Comparison of ENCODE assay signal across 13 mouse cellular contexts in the genomic region with DNA sequence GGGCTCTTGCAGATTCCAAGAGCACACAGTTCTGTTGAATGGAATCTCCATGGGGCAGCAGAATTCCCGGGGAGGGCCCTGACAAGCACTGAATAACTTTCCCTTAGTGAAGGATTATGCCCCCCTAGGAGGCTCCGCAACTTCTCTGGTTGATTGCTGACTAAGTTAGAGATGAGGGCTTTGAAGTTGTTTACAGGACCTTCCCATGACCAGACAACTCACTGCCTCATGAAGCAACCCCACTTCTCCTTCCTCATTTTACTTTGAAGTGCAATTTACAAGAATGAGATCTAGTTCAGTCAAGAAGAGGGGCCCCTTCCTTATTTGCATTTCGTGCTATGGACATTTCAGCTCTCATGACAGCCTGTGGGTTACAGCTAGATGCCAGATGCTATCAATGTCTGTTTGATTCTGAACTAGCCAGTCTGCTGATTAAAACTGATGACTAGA. TPM values are rescaled to one million over a fixed set of nuclear protein-coding genes. Genes with fewer than 3 reads are reported as not detected.
DNase-seq lines count a peak whose midpoint lies in the region; ATAC-seq and TF ChIP-seq lines count a peak whose summit lies in the region.
"Had no signal": no experiment of that assay in that cellular context is flagged by ENCODE, and none has a peak within 500 bp of the region (broad histone marks: within the 10 kb centered on the region; RNA-seq: fewer than 3 reads in every experiment).

No protein-coding gene starts in this region.

- H3K4me3 ChIP-seq in liver, adult 2 months (ENCODE audit: insufficient read depth, low read depth, low read length) = no peak overlapping the region
- H3K4me3 ChIP-seq in liver, embryonic 12.5 days = no peak overlapping the region
- no peak overlapping the region for H3K4me3 ChIP-seq in brown adipose tissue, adult 24 weeks (ENCODE audit: insufficient read depth, low read depth, low read length)
- H3K4me3 ChIP-seq in macrophage (ENCODE audit: inconsistent target) = no peak overlapping the region
- no peak overlapping the region for H3K4me3 ChIP-seq in kidney, embryonic 16.5 days (ENCODE audit: low read length)
- H3K4me3 ChIP-seq: embryonic facial prominence, embryonic 10.5 days; heart, embryonic 15.5 days; liver, embryonic 13.5 days; neural tube, embryonic 12.5 days had no signal

- H3K27ac ChIP-seq in liver, adult 2 months (replicated peaks; ENCODE audit: insufficient read depth, low read depth, low read length) = no peak overlapping the region
- H3K27ac ChIP-seq in liver, embryonic 12.5 days = no peak overlapping the region
- H3K27ac ChIP-seq in brown adipose tissue, adult 24 weeks (replicated peaks; ENCODE audit: low read depth, low read length) = peak overlapping the region; percentile 53
- peak overlapping the region; percentile 79 for H3K27ac ChIP-seq in macrophage
- H3K27ac ChIP-seq in kidney, embryonic 16.5 days (ENCODE audit: low read length) = no peak overlapping the region
- H3K27ac ChIP-seq: embryonic facial prominence, embryonic 10.5 days; heart, embryonic 15.5 days; liver, embryonic 13.5 days; neural tube, embryonic 12.5 days had no signal

- 69% methylated on average over 3 of the region's 3 CpGs for WGBS in liver, adult 2 months
- WGBS in liver, embryonic 12.5 days (ENCODE audit: insufficient replicate concordance) = 26% methylated on average over 3 of the region's 3 CpGs
- 9% methylated on average over 3 of the region's 3 CpGs for WGBS in macrophage (ENCODE audit: missing documents)
- WGBS in kidney, embryonic 16.5 days = 37% methylated on average over 3 of the region's 3 CpGs

- no peak for TF ChIP-seq POLR2A in liver, adult 2 months (IDR thresholded peaks at IDR 0.05; ENCODE audit: extremely low read depth, insufficient read depth, low read length)

- no peaks in the 10 kb centered on the region for H3K9me3 ChIP-seq in liver, embryonic 12.5 days (replicated peaks)
- no peaks in the 10 kb centered on the region for H3K9me3 ChIP-seq in kidney, embryonic 16.5 days (ENCODE audit: low read length)
- H3K9me3 ChIP-seq: embryonic facial prominence, embryonic 10.5 days; heart, embryonic 15.5 days; liver, embryonic 13.5 days; neural tube, embryonic 12.5 days had no signal

- TF ChIP-seq CTCF in liver, adult 2 months (IDR thresholded peaks at IDR 0.05; ENCODE audit: low read depth, low read length) = no peak

- DNase-seq in liver, adult 2 months (ENCODE audit: extremely low read depth, low read depth, low spot score) = peak; percentile 41
- peak; percentile 40 for DNase-seq in Muller cell, postnatal 12 days (ENCODE audit: inconsistent ontology term)
- no peak for DNase-seq in adipocyte (ENCODE audit: low spot score)
- DNase-seq: adrenal gland, postnatal 36 days; liver, embryonic 13.5 days; thymus, postnatal 4 days had no signal

- no peaks in the 10 kb centered on the region for H3K79me2 ChIP-seq in liver, adult 2 months (ENCODE audit: control insufficient read depth, insufficient read depth, low read length)
- peaks cover 25% of the 10 kb centered on the region; the same call in 1 of the 2 replicates for H3K79me2 ChIP-seq in macrophage (ENCODE audit: inconsistent target)

- no peak for ATAC-seq in liver, embryonic 12.5 days
- ATAC-seq in kidney, embryonic 16.5 days (ENCODE audit: low FRiP score, low TSS enrichment) = no peak

- no peak overlapping the region for H3K4me2 ChIP-seq in liver, embryonic 12.5 days
- no peak overlapping the region for H3K4me2 ChIP-seq in kidney, embryonic 16.5 days (replicated peaks; ENCODE audit: low read depth, low read length)
- H3K4me2 ChIP-seq: heart, embryonic 15.5 days; liver, embryonic 13.5 days; neural tube, embryonic 12.5 days had no signal

- H3K27me3 ChIP-seq in liver, adult 2 months (ENCODE audit: control insufficient read depth, insufficient read depth, low read length) = 0 out of 2 replicates have a peak, but pooled peaks cover 1% of the 10 kb centered on the region
- H3K27me3 ChIP-seq in liver, embryonic 12.5 days (replicated peaks) = 0 out of 2 replicates have a peak, but pooled peaks cover under 1% of the 10 kb centered on the region
- no peaks in the 10 kb centered on the region for H3K27me3 ChIP-seq in kidney, embryonic 16.5 days (ENCODE audit: insufficient read depth, low read length)
- H3K27me3 ChIP-seq: heart, embryonic 15.5 days; liver, embryonic 13.5 days; neural tube, embryonic 12.5 days had no signal

- H3K4me1 ChIP-seq in liver, adult 2 months (ENCODE audit: control insufficient read depth, insufficient read depth, low read length) = no peaks in the 10 kb centered on the region
- H3K4me1 ChIP-seq in liver, embryonic 12.5 days = peaks cover 2% of the 10 kb centered on the region
- H3K4me1 ChIP-seq in brown adipose tissue, adult 24 weeks (ENCODE audit: control insufficient read depth, insufficient read depth, insufficient read length, low read length) = 0 out of 2 replicates have a peak, but pooled peaks cover 7% of the 10 kb centered on the region
- peaks cover 10% of the 10 kb centered on the region; the same call in 1 of the 2 replicates for H3K4me1 ChIP-seq in kidney, embryonic 16.5 days (ENCODE audit: insufficient read depth, low read length)

- no peaks in the 10 kb centered on the region for H3K36me3 ChIP-seq in liver, adult 2 months (ENCODE audit: control insufficient read depth, insufficient read depth, low read length)
- no peaks in the 10 kb centered on the region for H3K36me3 ChIP-seq in liver, embryonic 12.5 days
- H3K36me3 ChIP-seq in macrophage (ENCODE audit: inconsistent target) = no peaks in the 10 kb centered on the region
- H3K36me3 ChIP-seq in kidney, embryonic 16.5 days (ENCODE audit: insufficient read depth, low read length) = no peaks in the 10 kb centered on the region
- H3K36me3 ChIP-seq: embryonic facial prominence, embryonic 10.5 days; heart, embryonic 15.5 days; liver, embryonic 13.5 days; neural tube, embryonic 12.5 days had no signal

- H3K9ac ChIP-seq in liver, adult 2 months (ENCODE audit: low read depth, low read length) = no peak overlapping the region
- no peak overlapping the region for H3K9ac ChIP-seq in liver, embryonic 12.5 days
- H3K9ac ChIP-seq in kidney, embryonic 16.5 days (replicated peaks; ENCODE audit: low read length) = no peak overlapping the region
- H3K9ac ChIP-seq: heart, embryonic 15.5 days; liver, embryonic 13.5 days; neural tube, embryonic 12.5 days had no signal

RNA-seq across cellular contexts. Expression of a gene that starts 5.8 kb away (rescaled TPM):
- total RNA-seq in liver, adult 2 months (2014; rRNA removed) = 2.0 and 2.1 TPM in 2 replicates
- polyA plus RNA-seq in liver, adult 2 months (2012; rRNA removed) = 0.50 and 0.86 TPM in 2 replicates
- 3.6 TPM in 2 replicates for polyA plus RNA-seq in liver, embryonic 12.5 days (2016; fragmentation: Nextera tagmentation; extraction: Ambion mirVana)
- 81.7 and 96.8 TPM in 2 replicates for polyA plus RNA-seq in brown adipose tissue, adult 24 weeks (2012; ENCODE audit: insufficient read depth, insufficient read length, missing spikeins)
- 10 to 100 TPM in 10 of 26 experiments, 1 to 10 TPM in 16; 1.1 to 25.6 (median 8.3) TPM for total RNA-seq in macrophage (2018; cell fraction: chromatin; rRNA removed)
- 10 to 100 TPM; 24.1 to 62.2 (median 39.8) TPM for total RNA-seq in macrophage (2018; cell fraction: cytosol; rRNA removed)
- 10 to 100 TPM in 25 of 26 experiments, 1 to 10 TPM in 1; 9.8 to 85.9 (median 48.3) TPM for total RNA-seq in macrophage (2018; cell fraction: nucleus; rRNA removed)
- polyA plus RNA-seq in macrophage (2018) = 46.4 to 103 TPM (median 54.4 TPM) in 3 replicates
- polyA plus RNA-seq in kidney, embryonic 16.5 days (2015; fragmentation: Nextera tagmentation; extraction: Ambion mirVana) = 75.4 and 76.4 TPM in 2 replicates

RNA-seq across cellular contexts. Expression of a gene that starts 30.2 kb away (rescaled TPM):
- not detected in 2 replicates for total RNA-seq in liver, adult 2 months (2014; rRNA removed)
- polyA plus RNA-seq in liver, adult 2 months (2012; rRNA removed) = not detected in 2 replicates
- not detected in 2 replicates for polyA plus RNA-seq in liver, embryonic 12.5 days (2016; fragmentation: Nextera tagmentation; extraction: Ambion mirVana)
- not detected in 2 replicates for polyA plus RNA-seq in brown adipose tissue, adult 24 weeks (2012; ENCODE audit: insufficient read depth, insufficient read length, missing spikeins)
- total RNA-seq in macrophage (2018; cell fraction: chromatin; rRNA removed) = 1 to 10 TPM in 6 of 26 experiments, under 1 TPM in 10, not detected in 10; 0.69 to 1.9 (median 0.95) TPM
- total RNA-seq in macrophage (2018; cell fraction: cytosol; rRNA removed) = under 1 TPM in 18 of 26 experiments, not detected in 8; 0.09 to 0.51 (median 0.25) TPM
- 1 to 10 TPM in 12 of 26 experiments, under 1 TPM in 5, not detected in 9; 0.44 to 5.8 (median 1.7) TPM for total RNA-seq in macrophage (2018; cell fraction: nucleus; rRNA removed)
- 0.19 to 0.29 TPM in 2 of 3 replicates, not detected in the other for polyA plus RNA-seq in macrophage (2018)
- polyA plus RNA-seq in kidney, embryonic 16.5 days (2015; fragmentation: Nextera tagmentation; extraction: Ambion mirVana) = 0.47 TPM in 1 of 2 replicates, not detected in the other
- total RNA-seq: adrenal gland, postnatal 36 days had no signal
- polyA plus RNA-seq: heart, embryonic 15.5 days; liver, embryonic 13.5 days; neural tube, embryonic 12.5 days had no signal

RNA-seq across cellular contexts. Expression of a gene that starts 56.5 kb away (rescaled TPM):
- total RNA-seq in liver, adult 2 months (2014; rRNA removed) = not detected in 2 replicates
- not detected in 2 replicates for polyA plus RNA-seq in liver, adult 2 months (2012; rRNA removed)
- polyA plus RNA-seq in liver, embryonic 12.5 days (2016; fragmentation: Nextera tagmentation; extraction: Ambion mirVana) = not detected in 2 replicates
- not detected in 2 replicates for polyA plus RNA-seq in brown adipose tissue, adult 24 weeks (2012; ENCODE audit: insufficient read depth, insufficient read length, missing spikeins)
- total RNA-seq in macrophage (2018; cell fraction: chromatin; rRNA removed) = not detected
- not detected for total RNA-seq in macrophage (2018; cell fraction: cytosol; rRNA removed)
- total RNA-seq in macrophage (2018; cell fraction: nucleus; rRNA removed) = not detected
- not detected in 3 replicates for polyA plus RNA-seq in macrophage (2018)
- polyA plus RNA-seq in kidney, embryonic 16.5 days (2015; fragmentation: Nextera tagmentation; extraction: Ambion mirVana) = not detected in 2 replicates
- total RNA-seq: adrenal gland, postnatal 36 days had no signal
- polyA plus RNA-seq: heart, embryonic 15.5 days had no signal

Comparison
In these comparisons a context has a peak if more than half of its experiments do, and no peak if none do; other contexts are left out.
1. H3K27ac ChIP-seq: peak in brown adipose tissue, adult 24 weeks (single experiment) and macrophage (single experiment); none in liver, adult 2 months (single experiment), liver, embryonic 12.5 days (single experiment) and kidney, embryonic 16.5 days (single experiment).
2. RNA of a gene that starts 5.8 kb away (polyA plus RNA-seq): 81.7 to 96.8 TPM in brown adipose tissue, adult 24 weeks, 75.4 to 76.4 TPM in kidney, embryonic 16.5 days and 46.4 to 103 TPM in macrophage; 3.6 TPM in liver, embryonic 12.5 days and 0.50 to 0.86 TPM in liver, adult 2 months; every median in the first group is over 10 times any median in the second.